Mouse (Mus musculus): ENCODE measurements at regions not wholly inside any gene's neighbourhood (a gene's known extent, or its start where the extent isn't known, plus 50 kb on each side); places are given as distances from the start of the nearest gene placed in this dataset.

- TF ChIP-seq CTCF (IDR thresholded peaks at IDR 0.05 in 2 of 3, conservative IDR thresholded peaks at IDR 0.05 in 1 of 3; ENCODE audit: control insufficient read depth in 1 of 3, insufficient read depth in 1 of 3, low read depth in 2 of 3, low read length in 3 of 3, poor library complexity in 1 of 3, severe bottlenecking in 1 of 3) = no peak
- TF ChIP-seq CHD1 (IDR thresholded peaks at IDR 0.05; ENCODE audit: low read depth, low read length) = no peak
- no peak for TF ChIP-seq NELFE (IDR thresholded peaks at IDR 0.05; ENCODE audit: low read depth, low read length)
- no peak for TF ChIP-seq POLR2A (IDR thresholded peaks at IDR 0.05; ENCODE audit: control insufficient read depth in 1 of 2, insufficient read depth in 1 of 2, low read depth in 1 of 2, low read length in 2 of 2, poor library complexity in 1 of 2)
- no peak for TF ChIP-seq E2F4 (IDR thresholded peaks at IDR 0.05; ENCODE audit: borderline replicate concordance, low read depth, low read length)
- TF ChIP-seq HCFC1 (IDR thresholded peaks at IDR 0.05; ENCODE audit: low read depth, low read length) = no peak
- TF ChIP-seq EP300 (IDR thresholded peaks at IDR 0.05; ENCODE audit: low read depth in 1 of 2, low read length in 2 of 2) = no peak
- TF ChIP-seq TAL1 (IDR thresholded peaks at IDR 0.05; ENCODE audit: low read length) = no peak
Measured at GRCm38 (mm10) chrX:158236206-158236605, 193.1 kb upstream of the Cnksr2 start.
